Mouse (Mus musculus): ENCODE measurements around the gene Cachd1. TPM values are rescaled to one million over a fixed set of nuclear protein-coding genes. Genes with fewer than 3 reads are reported as not detected.

The Cachd1 gene
- total RNA-seq, 4 experiments from 2014 or later: 25.4 to 33.6 (median 28.4) TPM

GRCm38 (mm10) chr4:100988231-100988799, 211.8 kb downstream of the Cachd1 start:
- no peak for DNase-seq (ENCODE audit: low spot score in 2 of 2)

- no peak for DNase-seq (ENCODE audit: low spot score in 2 of 2)
These were observed 214.5 kb downstream of the Cachd1 start for GRCm38 (mm10) chr4:100990996-100991395.

- no peak for DNase-seq (ENCODE audit: low spot score in 2 of 2)
These were observed 215.6 kb downstream of the Cachd1 start for GRCm38 (mm10) chr4:100992086-100992485.

- no peak for DNase-seq (ENCODE audit: low spot score in 2 of 2)
These were observed 218.2 kb downstream of the Cachd1 start for GRCm38 (mm10) chr4:100994442-100995255.

- DNase-seq (ENCODE audit: low spot score in 2 of 2): no peak
These were observed 219.1 kb downstream of the Cachd1 start for GRCm38 (mm10) chr4:100995617-100996016.

GRCm38 (mm10) chr4:100996060-100996651, 219.7 kb downstream of the Cachd1 start:
- DNase-seq (ENCODE audit: low spot score in 2 of 2): no peak

- DNase-seq (ENCODE audit: low spot score in 2 of 2): peak; percentile 59 to 72
These were observed 221.7 kb downstream of the Cachd1 start for GRCm38 (mm10) chr4:100998145-100998544.

- DNase-seq (ENCODE audit: low spot score in 2 of 2): no peak
These were observed 222.4 kb downstream of the Cachd1 start for GRCm38 (mm10) chr4:100998906-100999305.

GRCm38 (mm10) chr4:101000622-101001021, 224.1 kb downstream of the Cachd1 start:
- DNase-seq (ENCODE audit: low spot score in 2 of 2): no peak

- DNase-seq (ENCODE audit: low spot score in 2 of 2): no peak
These were observed 224.6 kb downstream of the Cachd1 start for GRCm38 (mm10) chr4:101001073-101001472.

- no peak for DNase-seq (ENCODE audit: low spot score in 2 of 2)
These were observed 226.5 kb downstream of the Cachd1 start for GRCm38 (mm10) chr4:101002961-101003360.

GRCm38 (mm10) chr4:101008362-101008769, 231.9 kb downstream of the Cachd1 start:
- no peak for DNase-seq (ENCODE audit: low spot score in 2 of 2)

- DNase-seq (ENCODE audit: low spot score in 2 of 2): no peak
These were observed 232.6 kb downstream of the Cachd1 start for GRCm38 (mm10) chr4:101009092-101009491.

GRCm38 (mm10) chr4:101017806-101018205, 241.3 kb downstream of the Cachd1 start:
- DNase-seq (ENCODE audit: low spot score in 2 of 2): no peak

GRCm38 (mm10) chr4:101020596-101020995, 244.1 kb downstream of the Cachd1 start, which contains the start of gene Gm10577:
Gene Gm10577, minus strand, starts transcription at chr4:101020696.
- DNase-seq (ENCODE audit: low spot score in 2 of 2): no peak

- DNase-seq (ENCODE audit: low spot score in 2 of 2): peak; percentile 73 to 74
These were observed 250.1 kb downstream of the Cachd1 start for GRCm38 (mm10) chr4:101026566-101026965.

GRCm38 (mm10) chr4:101026995-101027394, 250.5 kb downstream of the Cachd1 start:
- DNase-seq (ENCODE audit: low spot score in 2 of 2): no peak

GRCm38 (mm10) chr4:101027852-101028411, 251.5 kb downstream of the Cachd1 start:
- DNase-seq (ENCODE audit: low spot score in 2 of 2): no peak

- DNase-seq (ENCODE audit: low spot score in 2 of 2): no peak
These were observed 256.6 kb downstream of the Cachd1 start for GRCm38 (mm10) chr4:101033047-101033446.

GRCm38 (mm10) chr4:101035131-101035530, 258.7 kb downstream of the Cachd1 start:
- no peak for DNase-seq (ENCODE audit: low spot score in 2 of 2)

GRCm38 (mm10) chr4:101037156-101037555, 260.7 kb downstream of the Cachd1 start:
- peak; percentile 52 to 56 for DNase-seq (ENCODE audit: low spot score in 2 of 2)

GRCm38 (mm10) chr4:101043691-101044090, 267.2 kb downstream of the Cachd1 start:
- DNase-seq (ENCODE audit: low spot score in 2 of 2): no peak
